Mouse (Mus musculus) neural tube, embryonic 13.5 days (tissue): ENCODE results near the gene Slc13a2. TPM values are rescaled to one million over a fixed set of nuclear protein-coding genes. Genes with fewer than 3 reads are reported as not detected.

ENCODE experiments used
- ATAC-seq: fragments of 200-750 bp; cut with Nextera tagmentation; 2 replicates; pipeline ENCODE4 v1.8.0; 2017; ENCODE audit warnings: low read depth, mild to moderate bottlenecking, moderate TSS enrichment, moderate library complexity
- H3K27ac ChIP-seq: fragments of 300-500 bp; sonication (generic); replicated peaks from 2 replicates; pipeline ENCODE4 v1.5.1; 2015; ENCODE audit warnings: moderate library complexity, mild to moderate bottlenecking, inconsistent platforms
- H3K27me3 ChIP-seq: fragments of 300-500 bp; sonication (generic); 2 replicates; pipeline ENCODE4 v1.6.1; 2015; ENCODE audit warnings: mild to moderate bottlenecking, inconsistent platforms
- H3K36me3 ChIP-seq: fragments of 300-500 bp; sonication (generic); 2 replicates; pipeline ENCODE4 v1.6.1; 2015; ENCODE audit warnings: mild to moderate bottlenecking, inconsistent platforms
- H3K4me1 ChIP-seq: fragments of 300-500 bp; sonication (generic); replicated peaks from 2 replicates; pipeline ENCODE4 v1.6.1; 2015; ENCODE audit warnings: inconsistent platforms
- H3K4me2 ChIP-seq: fragments of 300-500 bp; sonication (generic); 2 replicates; pipeline ENCODE4 v1.6.1; 2015; ENCODE audit warnings: inconsistent platforms, mild to moderate bottlenecking, moderate library complexity
- H3K4me3 ChIP-seq: fragments of 300-500 bp; sonication (generic); 2 replicates; pipeline ENCODE4 v1.5.1; 2015; ENCODE audit warnings: mild to moderate bottlenecking, inconsistent platforms
- H3K9ac ChIP-seq: fragments of 300-500 bp; sonication (generic); 2 replicates; pipeline ENCODE4 v1.6.1; 2015; ENCODE audit warnings: moderate library complexity, mild to moderate bottlenecking, inconsistent platforms
- H3K9me3 ChIP-seq: fragments of 300-500 bp; sonication (generic); 2 replicates; pipeline ENCODE4 v1.6.1; 2016; ENCODE audit warnings: inconsistent platforms
- WGBS: fragments of 180-500 bp; shearing (Covaris S2); methylation state at CpG from one replicate; pipeline ENCODE4 v1.1.7; 2015; 5-methylcytosine and 5-hydroxymethylcytosine counted together
- polyA plus RNA-seq: library from polyadenylated mRNA; unstranded; fragments of >200 nt; fragmentation: Nextera tagmentation; extraction: Ambion mirVana; gene quantifications from 2 replicates; pipeline ENCODE4 v1.2.1, GENCODE M21; 2015

The Slc13a2 gene
- not detected in 2 replicates for polyA plus RNA-seq

DNA sequence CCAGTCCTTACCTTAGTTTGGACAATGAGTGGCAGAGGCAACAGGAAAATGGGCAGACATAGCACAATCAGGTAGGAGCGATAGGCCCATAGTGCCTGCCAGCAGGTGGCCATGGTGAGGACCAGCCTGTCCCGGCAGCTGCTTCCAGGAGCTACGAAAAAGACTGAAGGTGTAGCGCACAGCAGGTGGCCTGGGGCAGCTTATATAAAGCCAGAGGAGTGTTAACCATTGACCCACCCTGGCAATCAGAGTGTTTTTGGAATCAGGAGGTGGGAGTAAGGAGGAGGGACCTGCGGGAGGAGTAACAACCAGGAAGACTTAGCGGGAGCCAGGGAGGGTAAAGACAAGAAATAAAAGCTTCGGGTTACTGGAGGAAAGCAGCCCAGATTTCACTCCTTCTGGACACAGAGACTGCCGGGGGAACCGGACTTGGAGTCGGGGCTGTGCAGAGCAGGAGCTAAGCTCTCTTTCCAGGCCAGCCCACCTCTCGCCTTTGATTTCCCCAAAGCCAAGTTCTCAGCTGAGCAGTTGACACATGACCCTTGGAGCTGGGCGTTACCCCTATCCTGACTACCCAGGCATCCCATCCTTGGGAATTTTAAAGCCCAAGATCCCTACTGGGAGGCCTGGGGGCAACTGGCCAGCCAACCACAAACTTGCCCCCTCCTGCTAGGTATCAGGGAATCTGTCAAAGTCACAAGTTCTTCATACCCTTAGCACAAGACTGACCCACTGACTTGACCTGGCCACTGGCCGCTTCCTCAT, at the start of gene Slc13a2:
Slc13a2 (minus strand) TSS at position 163 of the 765 bp plus-strand sequence.
- H3K27ac ChIP-seq, result no peak within 1 kb of the TSS
- H3K36me3 ChIP-seq, result no peaks in the 10 kb centered on the region
- no peaks in the 10 kb centered on the region for H3K9me3 ChIP-seq
- H3K9ac ChIP-seq, result no peak within 1 kb of the TSS
- H3K4me2 ChIP-seq, result no peak within 1 kb of the TSS
- H3K4me3 ChIP-seq, result no peak within 1 kb of the TSS
- peaks cover 13% of the 10 kb centered on the region for H3K27me3 ChIP-seq
- no peaks in the 10 kb centered on the region for H3K4me1 ChIP-seq
- WGBS, result 16% methylated on average over 13 of the region's 13 CpGs
- no peak for ATAC-seq

DNA sequence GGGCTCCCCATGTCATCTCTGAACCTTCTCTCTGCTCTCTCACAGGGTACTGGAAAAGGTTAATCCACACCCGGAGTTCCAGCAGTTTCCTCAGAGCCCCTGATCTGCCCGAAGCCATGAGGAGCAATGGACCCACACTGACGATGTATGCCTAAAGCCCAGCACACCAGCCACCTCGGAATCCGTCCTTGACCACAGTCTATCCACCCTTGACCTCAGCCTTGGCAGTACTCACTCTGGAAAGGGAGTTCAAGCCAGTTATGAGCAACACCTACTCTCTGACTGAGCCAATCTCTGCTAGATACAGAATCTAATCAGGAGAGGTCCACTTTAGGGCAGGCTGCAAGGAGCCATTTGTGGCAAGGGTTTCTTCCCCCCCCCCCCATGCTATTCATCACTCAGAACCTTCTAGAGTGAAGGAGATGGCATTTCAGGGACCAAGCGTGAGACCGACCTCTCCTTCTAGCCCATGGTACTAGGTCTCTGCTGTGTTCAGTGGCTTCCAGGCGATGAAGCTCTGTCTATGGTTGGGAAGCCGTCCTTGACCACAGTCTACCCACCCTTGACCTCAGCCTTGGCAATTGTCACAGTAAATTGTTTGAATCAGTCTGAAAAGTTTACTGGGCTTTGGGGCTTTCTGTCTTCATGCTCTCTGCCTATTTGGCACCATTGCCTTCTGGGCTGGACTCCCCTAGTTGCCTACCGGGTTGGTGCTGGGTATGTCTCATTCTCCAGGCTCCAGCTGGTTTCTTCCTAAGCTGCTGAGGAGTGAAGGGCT, 49.5 kb upstream of the Slc13a2 start:
- ATAC-seq, result no peak
- WGBS, result 92% methylated on average over 10 of the region's 10 CpGs
- Histone ChIP-seq H3K36me3 (peaks cover 48% of the 10 kb centered on the region), H3K4me3 (no peak overlapping the region), H3K4me2 (no peak overlapping the region), H3K27me3 (no peaks in the 10 kb centered on the region), H3K4me1 (peaks cover 5% of the 10 kb centered on the region), H3K27ac (no peak overlapping the region), H3K9ac (no peak overlapping the region), H3K9me3 (no peaks in the 10 kb centered on the region)

DNA sequence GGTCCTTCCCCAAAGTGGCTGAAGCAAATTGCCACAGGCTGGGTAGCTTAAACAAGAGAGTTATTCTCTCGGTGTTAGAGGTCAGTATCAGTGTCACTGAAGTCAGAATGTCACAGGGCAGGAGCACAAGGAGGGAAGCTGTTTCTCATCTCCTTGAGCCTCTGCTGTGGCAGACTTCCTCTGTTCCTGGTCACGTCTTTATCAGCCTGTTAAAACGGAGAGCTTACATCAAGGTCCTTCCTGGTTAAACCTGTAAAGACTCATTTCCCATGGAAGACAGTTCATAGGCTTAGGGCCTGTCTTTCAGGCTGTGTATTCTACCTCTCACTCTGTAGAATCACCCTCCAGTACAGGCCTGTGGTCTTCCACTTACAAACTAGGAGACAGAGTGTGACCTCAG, 45.9 kb upstream of the Slc13a2 start:
- Histone ChIP-seq H3K4me2 (no peak overlapping the region), H3K27me3 (no peaks in the 10 kb centered on the region), H3K9me3 (no peaks in the 10 kb centered on the region), H3K27ac (no peak overlapping the region), H3K4me1 (peaks cover 16% of the 10 kb centered on the region), H3K9ac (no peak overlapping the region), H3K4me3 (no peak overlapping the region), H3K36me3 (peaks cover 21% of the 10 kb centered on the region)
- 60% methylated on average over 3 of the region's 3 CpGs for WGBS
- ATAC-seq, result no peak

DNA sequence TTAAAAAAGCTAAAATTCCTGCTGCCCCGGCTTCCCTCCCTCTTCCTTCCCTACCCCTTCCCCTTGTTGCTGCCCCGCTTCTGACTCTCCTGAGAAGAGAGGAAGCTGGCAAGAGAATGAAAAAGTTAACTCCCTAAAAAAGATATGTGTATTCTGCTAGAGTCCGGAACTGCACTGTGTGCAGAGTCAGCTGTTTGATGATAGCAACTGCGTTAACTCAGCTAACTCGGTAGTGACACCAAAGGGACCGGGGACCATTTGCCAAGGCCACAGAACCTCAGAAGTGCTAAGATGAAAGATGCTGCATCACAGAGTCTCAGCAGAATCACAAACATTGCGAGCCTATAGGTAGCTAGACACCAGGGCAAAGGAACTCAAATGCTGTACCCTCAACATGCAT, 45.5 kb upstream of the Slc13a2 start:
- H3K4me3 ChIP-seq, result no peak overlapping the region
- H3K27me3 ChIP-seq, result no peaks in the 10 kb centered on the region
- no peak overlapping the region for H3K4me2 ChIP-seq
- peaks cover 16% of the 10 kb centered on the region for H3K4me1 ChIP-seq
- 84% methylated on average over 7 of the region's 7 CpGs for WGBS
- H3K9me3 ChIP-seq, result no peaks in the 10 kb centered on the region
- peaks cover 17% of the 10 kb centered on the region; the same call in 1 of the 2 replicates for H3K36me3 ChIP-seq
- H3K9ac ChIP-seq, result no peak overlapping the region
- H3K27ac ChIP-seq, result no peak overlapping the region
- no peak for ATAC-seq

DNA sequence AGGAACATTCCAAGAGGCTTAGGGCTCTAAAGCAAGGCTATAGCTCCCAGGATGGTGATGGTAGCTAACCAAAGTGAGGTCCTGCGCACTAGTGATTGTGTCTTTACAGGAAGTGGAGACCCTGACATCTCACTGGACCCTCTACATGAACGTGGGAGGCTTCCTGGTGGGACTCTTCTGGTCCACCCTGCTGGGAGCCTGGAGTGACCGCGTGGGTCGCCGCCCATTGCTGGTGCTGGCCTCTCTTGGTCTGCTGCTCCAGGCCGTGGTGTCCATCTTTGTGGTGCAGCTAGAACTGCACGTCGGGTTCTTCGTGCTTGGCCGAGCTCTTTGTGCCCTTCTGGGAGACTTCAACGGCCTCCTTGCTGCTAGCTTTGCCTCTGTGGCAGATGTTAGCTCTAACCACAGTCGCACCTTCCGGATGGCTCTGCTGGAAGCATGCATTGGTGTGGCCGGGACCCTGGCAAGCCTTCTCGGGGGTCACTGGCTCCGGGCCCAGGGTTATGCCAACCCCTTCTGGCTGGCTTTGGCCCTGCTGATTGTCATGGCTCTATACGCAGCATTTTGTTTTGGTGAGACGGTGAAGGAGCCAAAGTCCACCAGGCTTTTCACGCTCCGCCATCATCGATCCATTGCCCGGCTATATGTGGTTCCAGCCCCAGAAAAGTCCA, 44.4 kb upstream of the Slc13a2 start:
- peak overlapping the region; percentile 66 for H3K4me3 ChIP-seq
- H3K4me1 ChIP-seq, result peaks cover 16% of the 10 kb centered on the region
- H3K27ac ChIP-seq, result peak overlapping the region; percentile 91
- peak overlapping the region; percentile 73 for H3K4me2 ChIP-seq
- peak; percentile 30 for ATAC-seq
- H3K9ac ChIP-seq, result peak overlapping the region; percentile 87
- H3K36me3 ChIP-seq, result 0 out of 2 replicates have a peak, but pooled peaks cover 6% of the 10 kb centered on the region
- 59% methylated on average over 23 of the region's 23 CpGs for WGBS
- no peaks in the 10 kb centered on the region for H3K27me3 ChIP-seq
- H3K9me3 ChIP-seq, result no peaks in the 10 kb centered on the region

DNA sequence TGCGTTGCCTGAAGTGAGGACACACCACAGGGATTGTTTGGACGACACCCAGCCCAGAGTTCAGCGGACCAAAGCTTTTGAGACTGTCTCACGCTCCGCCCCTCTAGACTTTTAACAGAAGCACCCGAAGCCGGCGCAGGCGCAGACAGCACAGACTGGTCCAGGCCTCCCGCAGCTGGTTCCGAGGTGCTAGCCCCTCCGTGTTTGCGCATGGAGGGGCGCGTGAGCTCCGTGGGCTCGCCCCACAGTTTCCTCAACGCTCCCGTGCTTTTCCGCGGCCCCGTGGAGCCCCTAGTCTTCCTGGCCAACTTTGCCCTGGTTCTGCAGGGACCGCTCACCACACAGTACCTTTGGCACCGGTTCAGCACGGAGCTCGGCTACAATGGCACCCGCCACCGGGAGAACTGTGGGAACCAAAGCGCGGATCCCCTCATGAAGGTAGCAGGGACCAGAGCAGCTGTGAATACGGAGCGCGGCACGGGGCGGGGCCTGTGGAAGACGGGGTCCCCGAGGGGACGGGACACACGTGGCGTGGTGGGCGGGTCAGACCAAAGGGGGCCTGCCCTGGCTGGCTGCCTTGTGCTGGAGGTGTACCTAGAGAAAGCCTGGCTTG, 43.7 kb upstream of the Slc13a2 start, which contains the start of gene Slc46a1:
Slc46a1 (plus strand) TSS at position 130 of the 613 bp plus-strand sequence.
- Histone ChIP-seq H3K27ac (peak within 1 kb of the TSS; percentile 91), H3K4me1 (peaks cover 16% of the 10 kb centered on the region), H3K9me3 (no peaks in the 10 kb centered on the region), H3K36me3 (no peaks in the 10 kb centered on the region), H3K4me3 (peak within 1 kb of the TSS; percentile 66), H3K4me2 (peak within 1 kb of the TSS; percentile 73), H3K27me3 (no peaks in the 10 kb centered on the region), H3K9ac (peak within 1 kb of the TSS; percentile 87)
- peak; percentile 93 for ATAC-seq
- WGBS, result under 1% methylated on average over 41 of the region's 41 CpGs

DNA sequence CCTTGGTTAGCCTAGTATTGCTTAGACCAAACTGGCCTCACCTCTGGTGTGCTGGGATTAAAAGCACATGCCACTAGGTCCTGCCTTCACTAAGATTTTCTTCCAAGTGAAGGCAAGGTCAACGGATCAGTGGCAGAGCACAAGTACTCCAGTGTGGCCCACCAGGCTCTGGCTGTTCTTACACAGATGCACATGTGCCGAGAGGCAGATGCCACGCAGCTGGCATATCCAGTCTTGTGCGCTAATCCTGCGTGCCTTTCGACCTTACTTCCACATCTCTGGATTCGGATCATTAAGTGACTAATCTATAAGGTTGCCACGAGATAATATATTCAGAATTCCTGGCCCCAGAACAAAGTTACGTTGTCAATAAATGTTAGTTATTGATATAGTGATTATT, 43.1 kb upstream of the Slc13a2 start:
- peak overlapping the region; percentile 87 for H3K9ac ChIP-seq
- peak overlapping the region; percentile 66 for H3K4me3 ChIP-seq
- peak overlapping the region; percentile 91 for H3K27ac ChIP-seq
- H3K36me3 ChIP-seq, result no peaks in the 10 kb centered on the region
- peaks cover 16% of the 10 kb centered on the region for H3K4me1 ChIP-seq
- no peaks in the 10 kb centered on the region for H3K27me3 ChIP-seq
- 31% methylated on average over 9 of the region's 9 CpGs for WGBS
- H3K9me3 ChIP-seq, result no peaks in the 10 kb centered on the region
- H3K4me2 ChIP-seq, result peak overlapping the region; percentile 73
- peak; percentile 49 for ATAC-seq

DNA sequence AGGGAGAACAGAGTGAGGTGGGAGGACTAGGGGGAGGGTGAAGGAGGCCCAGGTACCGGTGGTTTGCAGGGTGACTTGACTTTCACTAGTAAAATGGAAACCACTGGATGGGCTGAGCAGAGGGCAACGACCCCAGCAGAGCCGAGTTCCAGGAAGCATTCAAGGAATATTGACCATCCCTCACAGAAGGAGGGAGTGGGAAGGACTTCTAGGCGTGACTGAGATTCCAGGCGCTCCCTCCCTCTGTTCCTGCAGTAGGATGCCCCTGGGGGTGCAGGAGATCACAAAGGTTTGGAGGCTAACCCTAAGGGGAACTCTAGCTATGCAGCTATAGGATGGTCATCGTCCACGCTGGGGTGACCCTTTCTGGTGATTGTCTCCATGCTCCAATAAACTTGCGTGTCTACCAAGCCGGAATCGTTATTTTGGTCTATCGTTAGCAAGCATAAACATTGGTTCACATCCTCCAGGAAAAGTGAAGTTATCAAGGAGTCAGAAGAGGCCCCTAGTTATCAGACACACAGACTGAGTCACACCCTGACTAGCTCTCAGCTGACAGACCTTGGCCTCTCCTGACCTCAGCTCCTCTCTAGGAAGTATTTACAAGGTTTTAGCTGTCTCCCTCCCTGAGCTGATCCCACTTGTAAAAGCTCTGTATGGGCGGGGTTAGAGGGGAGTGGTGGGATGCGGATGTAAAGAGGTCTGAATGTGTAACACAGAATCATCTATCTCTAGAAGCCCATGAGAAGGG, 41.4 kb upstream of the Slc13a2 start:
- WGBS, result 67% methylated on average over 13 of the region's 13 CpGs
- ATAC-seq, result no peak

DNA sequence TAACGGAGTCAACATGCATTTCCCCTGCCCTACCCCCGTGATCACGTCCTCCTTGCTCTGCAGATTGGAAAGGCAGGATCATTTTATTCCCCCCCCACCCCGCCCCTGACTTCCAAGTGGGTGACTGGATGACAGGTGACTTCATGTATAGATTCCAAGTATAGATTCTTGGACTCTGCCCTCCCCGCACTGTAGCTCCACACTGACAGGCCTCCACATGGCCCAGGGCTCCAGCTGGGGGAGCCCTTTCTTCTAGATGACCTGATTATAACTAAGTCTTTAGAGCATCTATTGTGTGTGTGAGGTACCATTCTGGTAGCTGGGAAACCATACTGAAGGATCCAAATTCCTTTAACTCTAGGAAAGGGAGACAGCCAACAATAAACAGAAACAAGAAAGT, 40.7 kb upstream of the Slc13a2 start:
- no peak for ATAC-seq
- H3K9ac ChIP-seq, result no peak overlapping the region
- no peaks in the 10 kb centered on the region for H3K9me3 ChIP-seq
- H3K27ac ChIP-seq, result no peak overlapping the region
- H3K4me1 ChIP-seq, result peaks cover 16% of the 10 kb centered on the region
- WGBS, result 83% methylated on average over 5 of the region's 5 CpGs
- H3K36me3 ChIP-seq, result no peaks in the 10 kb centered on the region
- no peaks in the 10 kb centered on the region for H3K27me3 ChIP-seq
- no peak overlapping the region for H3K4me2 ChIP-seq
- no peak overlapping the region for H3K4me3 ChIP-seq

More for the DNA sequence above, 41.4 kb upstream of the Slc13a2 start:
- H3K4me2 ChIP-seq, result no peak overlapping the region
- peaks cover 16% of the 10 kb centered on the region for H3K4me1 ChIP-seq
- H3K9me3 ChIP-seq, result no peaks in the 10 kb centered on the region
- H3K27ac ChIP-seq, result no peak overlapping the region
- H3K36me3 ChIP-seq, result no peaks in the 10 kb centered on the region
- H3K27me3 ChIP-seq, result no peaks in the 10 kb centered on the region
- H3K4me3 ChIP-seq, result no peak overlapping the region
- no peak overlapping the region for H3K9ac ChIP-seq

DNA sequence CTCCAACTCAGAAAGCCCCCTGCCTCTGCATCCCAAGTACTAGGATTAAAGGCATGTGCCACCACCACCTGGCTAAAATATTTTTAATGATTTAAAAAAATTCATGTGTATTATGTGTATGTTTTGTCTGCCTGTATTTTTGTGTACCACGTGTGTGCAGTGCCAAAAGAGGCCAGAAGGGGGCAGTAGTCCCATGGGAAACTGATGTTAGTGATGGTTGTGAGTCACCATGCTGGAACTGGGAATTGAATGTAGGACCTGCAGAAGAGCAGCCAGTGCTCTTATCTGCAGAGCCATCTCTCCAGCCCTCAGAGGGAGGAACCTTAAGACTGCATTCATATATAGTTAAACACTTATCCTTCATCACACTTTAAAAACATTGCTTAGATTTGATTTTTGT, 39.9 kb upstream of the Slc13a2 start:
- 64% methylated on average over 1 of the region's 1 CpGs for WGBS

DNA sequence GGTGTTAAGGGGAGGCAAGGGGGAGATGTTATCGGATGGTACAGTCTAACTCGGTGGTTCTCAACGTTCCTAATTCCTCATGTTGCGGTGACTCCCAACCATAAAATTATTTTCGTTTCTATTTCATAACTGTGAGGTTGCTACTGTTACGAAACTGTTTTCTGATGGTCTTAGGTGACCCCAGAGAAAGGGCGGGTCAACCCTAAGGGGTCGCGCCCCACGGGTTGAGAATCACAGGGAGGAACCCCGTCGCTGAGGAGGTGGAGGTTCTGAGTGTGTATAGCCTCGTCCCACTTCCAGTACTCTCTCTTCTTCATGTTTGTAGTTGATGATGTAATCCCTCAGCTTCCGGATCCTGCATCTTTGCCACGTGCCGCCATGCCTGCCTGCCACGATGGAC, 36.7 kb upstream of the Slc13a2 start:
- H3K27ac ChIP-seq, result no peak overlapping the region
- no peaks in the 10 kb centered on the region for H3K27me3 ChIP-seq
- ATAC-seq, result no peak
- 82% methylated on average over 17 of the region's 17 CpGs for WGBS
- no peaks in the 10 kb centered on the region for H3K9me3 ChIP-seq
- no peaks in the 10 kb centered on the region for H3K36me3 ChIP-seq
- no peak overlapping the region for H3K9ac ChIP-seq
- H3K4me3 ChIP-seq, result no peak overlapping the region
- no peak overlapping the region for H3K4me2 ChIP-seq
- no peaks in the 10 kb centered on the region for H3K4me1 ChIP-seq

More for the DNA sequence above, 39.9 kb upstream of the Slc13a2 start:
- no peak overlapping the region for H3K4me3 ChIP-seq
- ATAC-seq, result no peak
- H3K9me3 ChIP-seq, result no peaks in the 10 kb centered on the region
- no peaks in the 10 kb centered on the region for H3K27me3 ChIP-seq
- no peak overlapping the region for H3K4me2 ChIP-seq
- no peak overlapping the region for H3K27ac ChIP-seq
- no peaks in the 10 kb centered on the region for H3K36me3 ChIP-seq
- H3K4me1 ChIP-seq, result peaks cover 15% of the 10 kb centered on the region
- H3K9ac ChIP-seq, result no peak overlapping the region
